Mouse (Mus musculus): ENCODE results near the gene Ano10. TPM values are rescaled to one million over a fixed set of nuclear protein-coding genes. Genes with fewer than 3 reads are reported as not detected.

Ano10 gene
- polyA plus RNA-seq, 1 experiment from 2014 or later: 38.4 TPM

DNA sequence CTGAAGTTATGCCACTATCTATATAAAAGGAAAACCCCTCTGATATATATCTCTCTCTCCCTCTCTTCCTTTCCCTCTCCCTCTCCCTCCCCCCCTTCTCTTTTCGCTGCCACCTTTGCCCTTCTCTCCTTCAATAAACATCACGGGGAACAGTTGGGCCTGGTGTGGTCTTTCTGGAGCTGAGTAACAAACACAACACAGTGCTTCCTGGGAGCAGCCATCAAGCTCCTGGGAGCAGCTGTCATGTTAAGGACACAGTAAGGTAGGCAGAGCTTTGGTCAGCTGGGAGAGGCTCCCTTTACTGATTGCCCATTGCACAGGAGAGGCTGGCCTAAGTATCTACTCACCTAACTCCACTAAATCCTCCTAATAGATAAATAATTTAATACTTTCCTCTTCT, 9.5 kb downstream of the Ano10 start:
- Histone ChIP-seq H3K4me3 (ENCODE audit: low read depth, low read length) (no peak overlapping the region), H3K36me3 (ENCODE audit: insufficient read depth) (no peaks in the 10 kb centered on the region), H3K27ac (ENCODE audit: low read depth) (no peak overlapping the region), H3K9me3 (ENCODE audit: low read depth, low read length) (no peaks in the 10 kb centered on the region), H3K4me2 (no peak overlapping the region), H3K9ac (no peak overlapping the region), H3K27me3 (ENCODE audit: insufficient read depth, low read length) (no peaks in the 10 kb centered on the region), H3K4me1 (ENCODE audit: insufficient read depth) (peaks cover 6% of the 10 kb centered on the region; the same call in 1 of the 2 replicates)
- ATAC-seq (ENCODE audit: insufficient read depth): peak; percentile 43; the same call in 1 of the 2 replicates
- WGBS: 8% methylated on average over 2 of the region's 2 CpGs
- no peak for DNase-seq
- no peak for TF ChIP-seq CTCF (IDR thresholded peaks at IDR 0.05; ENCODE audit: low read depth)

DNA sequence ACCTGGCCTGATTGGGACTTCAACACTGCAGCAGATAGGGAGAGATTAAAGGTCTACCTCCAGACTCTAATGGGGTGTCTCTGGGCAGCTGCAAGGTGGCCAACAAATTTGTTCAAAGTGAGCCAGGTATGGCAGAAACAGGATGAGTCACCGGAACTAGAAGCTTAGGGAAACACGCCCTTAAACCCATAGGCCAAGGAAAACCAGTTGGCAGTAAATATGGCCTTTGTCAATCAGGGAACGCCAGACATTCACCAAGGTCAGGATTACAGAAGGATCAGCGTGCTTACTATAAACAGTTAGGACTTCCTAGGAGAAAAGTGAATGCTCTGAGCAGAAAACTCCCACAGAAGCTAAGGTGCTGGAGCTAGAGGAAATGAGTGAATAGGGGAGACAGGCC, 13.2 kb downstream of the Ano10 start:
- no peak for DNase-seq
- WGBS: 72% methylated on average over 4 of the region's 4 CpGs
- no peak overlapping the region for H3K4me2 ChIP-seq
- no peaks in the 10 kb centered on the region for H3K9me3 ChIP-seq (ENCODE audit: low read depth, low read length)
- H3K9ac ChIP-seq: no peak overlapping the region
- no peak for TF ChIP-seq CTCF (IDR thresholded peaks at IDR 0.05; ENCODE audit: low read depth)
- ATAC-seq (ENCODE audit: insufficient read depth): no peak
- peaks cover 5% of the 10 kb centered on the region; the same call in 1 of the 2 replicates for H3K4me1 ChIP-seq (ENCODE audit: insufficient read depth)
- no peak overlapping the region for H3K4me3 ChIP-seq (ENCODE audit: low read depth, low read length)
- no peaks in the 10 kb centered on the region for H3K27me3 ChIP-seq (ENCODE audit: insufficient read depth, low read length)
- no peaks in the 10 kb centered on the region for H3K36me3 ChIP-seq (ENCODE audit: insufficient read depth)
- H3K27ac ChIP-seq (ENCODE audit: low read depth): no peak overlapping the region

DNA sequence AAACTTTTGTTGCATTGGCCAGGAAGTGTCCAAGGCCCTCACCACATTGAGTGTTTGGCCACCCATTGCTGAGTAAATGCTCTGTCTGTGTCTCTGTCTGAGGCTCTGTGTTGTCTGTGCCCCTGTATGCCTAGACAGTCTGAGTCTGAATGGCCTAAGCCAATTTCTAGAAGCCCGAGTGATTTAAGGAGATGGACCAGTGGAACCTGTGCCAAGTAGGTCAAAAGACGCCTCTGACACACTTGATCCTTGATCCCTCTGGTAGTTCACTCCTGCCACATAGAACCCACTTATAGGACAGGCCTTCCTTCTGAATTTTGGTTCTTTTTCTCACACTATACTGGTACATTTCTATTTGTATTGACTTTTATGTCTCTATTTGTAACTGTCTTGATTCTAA, 17.6 kb downstream of the Ano10 start:
- no peak overlapping the region for H3K4me2 ChIP-seq
- DNase-seq (no peak), ATAC-seq (ENCODE audit: insufficient read depth) (no peak)
- no peaks in the 10 kb centered on the region for H3K4me1 ChIP-seq (ENCODE audit: insufficient read depth)
- 79% methylated on average over 2 of the region's 2 CpGs for WGBS
- TF ChIP-seq CTCF (IDR thresholded peaks at IDR 0.05; ENCODE audit: low read depth): no peak
- H3K9ac ChIP-seq: no peak overlapping the region
- no peaks in the 10 kb centered on the region for H3K27me3 ChIP-seq (ENCODE audit: insufficient read depth, low read length)
- H3K9me3 ChIP-seq (ENCODE audit: low read depth, low read length): no peaks in the 10 kb centered on the region
- H3K4me3 ChIP-seq (ENCODE audit: low read depth, low read length): no peak overlapping the region
- peaks cover 27% of the 10 kb centered on the region; the same call in 1 of the 2 replicates for H3K36me3 ChIP-seq (ENCODE audit: insufficient read depth)
- H3K27ac ChIP-seq (ENCODE audit: low read depth): no peak overlapping the region

DNA sequence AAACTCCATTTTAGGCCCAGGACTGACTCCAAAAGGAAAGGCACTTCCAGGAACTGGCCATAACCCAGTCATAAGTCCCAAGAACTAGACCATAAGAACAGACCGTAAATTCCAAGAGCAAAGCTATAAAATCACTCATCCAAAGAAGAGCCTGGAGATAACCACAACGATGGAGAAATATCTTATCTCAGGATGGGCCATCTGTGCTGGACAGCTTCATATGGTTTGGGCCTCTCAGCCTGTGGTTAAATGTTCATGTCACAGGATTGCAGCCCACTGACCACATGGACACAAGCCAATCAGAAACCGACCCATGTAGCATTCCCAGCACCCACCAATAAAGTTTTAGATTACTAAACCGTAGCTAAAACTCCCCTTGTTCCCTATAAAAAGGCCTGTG, 18.1 kb downstream of the Ano10 start:
- H3K4me2 ChIP-seq: no peak overlapping the region
- no peaks in the 10 kb centered on the region for H3K4me1 ChIP-seq (ENCODE audit: insufficient read depth)
- no peaks in the 10 kb centered on the region for H3K27me3 ChIP-seq (ENCODE audit: insufficient read depth, low read length)
- 83% methylated on average over 4 of the region's 4 CpGs for WGBS
- no peaks in the 10 kb centered on the region for H3K9me3 ChIP-seq (ENCODE audit: low read depth, low read length)
- DNase-seq: no peak
- no peak overlapping the region for H3K4me3 ChIP-seq (ENCODE audit: low read depth, low read length)
- no peak overlapping the region for H3K27ac ChIP-seq (ENCODE audit: low read depth)
- H3K9ac ChIP-seq: no peak overlapping the region
- ATAC-seq (ENCODE audit: insufficient read depth): no peak
- H3K36me3 ChIP-seq (ENCODE audit: insufficient read depth): peaks cover 27% of the 10 kb centered on the region; the same call in 1 of the 2 replicates
- no peak for TF ChIP-seq CTCF (IDR thresholded peaks at IDR 0.05; ENCODE audit: low read depth)

DNA sequence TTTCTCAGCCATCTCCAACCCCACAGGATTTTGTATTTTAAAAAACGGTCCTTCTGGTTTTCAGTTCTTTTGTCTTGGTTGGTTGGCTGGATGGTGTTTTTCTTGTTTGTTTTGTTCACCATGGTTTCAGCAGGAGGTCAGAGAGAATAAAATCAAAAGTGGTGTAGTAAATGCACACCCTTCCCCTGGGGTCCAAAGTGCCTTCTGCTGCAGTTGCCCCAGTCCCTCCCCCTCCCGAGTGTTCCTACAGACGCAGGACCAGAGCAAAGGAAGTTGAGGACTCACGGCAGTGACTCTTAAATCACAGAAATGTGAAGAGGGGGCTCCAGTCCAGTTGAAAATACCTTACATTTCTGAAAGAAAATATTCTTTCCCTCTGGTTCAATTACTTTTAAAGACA, 19.9 kb downstream of the Ano10 start:
- Histone ChIP-seq H3K27me3 (ENCODE audit: insufficient read depth, low read length) (no peaks in the 10 kb centered on the region), H3K4me1 (ENCODE audit: insufficient read depth) (no peaks in the 10 kb centered on the region), H3K27ac (ENCODE audit: low read depth) (no peak overlapping the region), H3K9me3 (ENCODE audit: low read depth, low read length) (no peaks in the 10 kb centered on the region), H3K4me2 (no peak overlapping the region), H3K4me3 (ENCODE audit: low read depth, low read length) (no peak overlapping the region), H3K9ac (no peak overlapping the region), H3K36me3 (ENCODE audit: insufficient read depth) (peaks cover 31% of the 10 kb centered on the region; the same call in 1 of the 2 replicates)
- 67% methylated on average over 4 of the region's 4 CpGs for WGBS
- TF ChIP-seq CTCF (IDR thresholded peaks at IDR 0.05; ENCODE audit: low read depth): no peak
- ATAC-seq (ENCODE audit: insufficient read depth) (no peak), DNase-seq (no peak)

DNA sequence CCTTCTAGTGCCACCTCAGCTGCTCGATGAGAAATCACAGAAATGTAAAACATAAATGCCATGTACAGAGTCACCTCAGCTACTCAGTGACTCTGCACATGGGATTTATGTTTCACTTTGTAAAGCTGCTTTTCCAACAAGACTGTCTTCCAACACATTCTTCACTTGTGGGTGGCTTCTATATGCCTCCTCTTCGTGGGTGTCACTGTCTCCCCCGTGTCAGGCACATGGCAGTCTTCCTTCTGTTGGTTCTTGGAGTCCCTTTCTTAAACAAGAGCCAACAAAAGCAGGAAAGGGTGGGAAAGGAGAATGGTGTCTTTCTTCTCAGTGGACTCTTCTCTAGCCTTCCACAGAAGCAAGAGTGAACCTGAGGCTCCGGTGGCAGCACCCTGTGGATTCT, 20.3 kb downstream of the Ano10 start:
- DNase-seq (no peak), ATAC-seq (ENCODE audit: insufficient read depth) (no peak)
- no peaks in the 10 kb centered on the region for H3K4me1 ChIP-seq (ENCODE audit: insufficient read depth)
- H3K27ac ChIP-seq (ENCODE audit: low read depth): no peak overlapping the region
- no peaks in the 10 kb centered on the region for H3K27me3 ChIP-seq (ENCODE audit: insufficient read depth, low read length)
- H3K36me3 ChIP-seq (ENCODE audit: insufficient read depth): peaks cover 31% of the 10 kb centered on the region; the same call in 1 of the 2 replicates
- H3K4me3 ChIP-seq (ENCODE audit: low read depth, low read length): no peak overlapping the region
- H3K4me2 ChIP-seq: no peak overlapping the region
- WGBS: 82% methylated on average over 4 of the region's 4 CpGs
- H3K9me3 ChIP-seq (ENCODE audit: low read depth, low read length): no peaks in the 10 kb centered on the region
- no peak for TF ChIP-seq CTCF (IDR thresholded peaks at IDR 0.05; ENCODE audit: low read depth)
- H3K9ac ChIP-seq: no peak overlapping the region

DNA sequence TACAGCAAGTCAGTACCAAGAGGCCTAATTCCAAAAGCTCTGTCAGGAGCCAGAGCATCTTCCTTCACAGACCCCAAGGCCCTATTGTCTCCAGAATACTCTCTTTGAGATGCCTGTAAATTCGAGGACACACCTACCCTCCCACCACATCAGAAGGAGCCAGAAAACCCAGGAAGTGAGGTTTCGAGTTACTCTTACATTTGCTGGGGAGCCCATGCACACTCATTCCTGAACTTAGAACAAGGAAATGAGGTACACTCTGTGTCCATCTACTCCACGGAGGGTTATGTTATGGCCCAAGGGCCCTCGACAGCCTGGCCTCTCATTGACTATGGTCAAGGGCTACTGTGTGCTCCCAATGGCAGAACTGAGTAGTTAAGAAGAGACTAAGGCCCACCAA, 22.4 kb downstream of the Ano10 start:
- Histone ChIP-seq H3K36me3 (ENCODE audit: insufficient read depth) (peaks cover 36% of the 10 kb centered on the region; the same call in 1 of the 2 replicates), H3K4me1 (ENCODE audit: insufficient read depth) (no peaks in the 10 kb centered on the region), H3K4me2 (no peak overlapping the region), H3K4me3 (ENCODE audit: low read depth, low read length) (no peak overlapping the region), H3K9me3 (ENCODE audit: low read depth, low read length) (no peaks in the 10 kb centered on the region), H3K9ac (no peak overlapping the region), H3K27me3 (ENCODE audit: insufficient read depth, low read length) (no peaks in the 10 kb centered on the region), H3K27ac (ENCODE audit: low read depth) (no peak overlapping the region)
- DNase-seq: no peak
- no peak for ATAC-seq (ENCODE audit: insufficient read depth)
- 66% methylated on average over 4 of the region's 4 CpGs for WGBS
- TF ChIP-seq CTCF (IDR thresholded peaks at IDR 0.05; ENCODE audit: low read depth): no peak

DNA sequence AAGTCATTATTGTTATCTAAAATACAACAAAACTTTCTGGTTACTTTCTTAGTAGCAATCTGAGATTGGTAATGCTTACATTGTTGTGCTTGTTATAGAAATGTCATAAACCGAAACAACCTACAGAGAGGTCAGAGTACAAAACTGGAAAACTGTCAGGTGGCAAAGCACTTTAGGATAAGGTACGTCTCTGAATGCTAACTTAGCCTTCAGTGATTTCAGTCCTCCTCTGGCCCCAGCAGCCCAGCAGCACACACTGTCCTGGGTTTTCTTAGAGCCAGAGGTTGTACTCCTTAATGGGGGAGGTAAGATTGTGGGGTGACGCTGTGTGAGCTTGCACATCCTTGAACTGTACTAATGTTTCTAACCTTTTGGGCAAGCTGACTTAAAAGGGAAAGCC, 22.9 kb downstream of the Ano10 start:
- WGBS: 86% methylated on average over 3 of the region's 3 CpGs
- no peak for DNase-seq
- Histone ChIP-seq H3K4me2 (no peak overlapping the region), H3K27me3 (ENCODE audit: insufficient read depth, low read length) (no peaks in the 10 kb centered on the region), H3K9ac (no peak overlapping the region), H3K4me1 (ENCODE audit: insufficient read depth) (no peaks in the 10 kb centered on the region), H3K27ac (ENCODE audit: low read depth) (no peak overlapping the region), H3K4me3 (ENCODE audit: low read depth, low read length) (no peak overlapping the region), H3K9me3 (ENCODE audit: low read depth, low read length) (no peaks in the 10 kb centered on the region), H3K36me3 (ENCODE audit: insufficient read depth) (peaks cover 36% of the 10 kb centered on the region; the same call in 1 of the 2 replicates)
- no peak for ATAC-seq (ENCODE audit: insufficient read depth)
- no peak for TF ChIP-seq CTCF (IDR thresholded peaks at IDR 0.05; ENCODE audit: low read depth)

All from lung, embryonic 14.5 days (tissue).